Comparison of ENCODE assay signal across 9 mouse cellular contexts in the genomic region with DNA sequence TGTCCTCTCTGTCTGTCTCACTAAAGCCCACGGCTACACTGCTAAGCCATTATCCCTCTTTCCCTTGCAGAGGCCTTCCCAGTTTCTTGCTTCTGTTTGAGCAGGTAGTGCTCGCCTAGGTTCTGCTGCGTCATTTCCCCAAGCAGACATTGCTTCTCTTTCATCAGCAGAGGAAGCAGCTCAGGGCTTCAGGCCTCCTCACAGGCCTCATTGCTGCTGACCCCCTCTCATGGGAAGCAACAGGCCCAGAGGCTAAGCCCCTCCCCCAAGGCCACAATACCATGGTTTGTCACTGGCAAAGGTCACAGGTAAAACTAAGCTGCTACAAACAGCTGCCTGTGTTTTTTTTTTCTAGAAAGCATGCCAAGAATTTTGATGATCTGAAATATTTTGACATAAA. TPM values are rescaled to one million over a fixed set of nuclear protein-coding genes. Genes with fewer than 3 reads are reported as not detected.
DNase-seq lines count a peak whose midpoint lies in the region; ATAC-seq and TF ChIP-seq lines count a peak whose summit lies in the region.
"Had no signal": no experiment of that assay in that cellular context is flagged by ENCODE, and none has a peak within 500 bp of the region (broad histone marks: within the 10 kb centered on the region; RNA-seq: fewer than 3 reads in every experiment).

No protein-coding gene starts in this region.

- H3K36me3 ChIP-seq in kidney, adult 2 months (ENCODE audit: control insufficient read depth, insufficient read depth, low read length) = no peaks in the 10 kb centered on the region
- no peaks in the 10 kb centered on the region for H3K36me3 ChIP-seq in embryonic facial prominence, embryonic 11.5 days (replicated peaks; ENCODE audit: control insufficient read depth, insufficient read depth, low read depth, low read length)

- H3K9ac ChIP-seq in embryonic facial prominence, embryonic 11.5 days (replicated peaks; ENCODE audit: low read length) = no peak overlapping the region

- peaks cover 6% of the 10 kb centered on the region for H3K4me1 ChIP-seq in kidney, adult 2 months (ENCODE audit: control insufficient read depth, insufficient read depth, low read length)
- peaks cover 2% of the 10 kb centered on the region; the same call in 1 of the 2 replicates for H3K4me1 ChIP-seq in embryonic facial prominence, embryonic 11.5 days (ENCODE audit: control insufficient read depth, insufficient read depth, low read length)

- no peaks in the 10 kb centered on the region for H3K9me3 ChIP-seq in embryonic facial prominence, embryonic 11.5 days (replicated peaks; ENCODE audit: control insufficient read depth, low read length)

- no peaks in the 10 kb centered on the region for H3K27me3 ChIP-seq in kidney, adult 2 months (replicated peaks; ENCODE audit: control insufficient read depth, insufficient read depth, low read length)
- H3K27me3 ChIP-seq in embryonic facial prominence, embryonic 11.5 days (ENCODE audit: control insufficient read depth, insufficient read depth, low read length) = no peaks in the 10 kb centered on the region

- TF ChIP-seq POLR2A in kidney, adult 2 months (IDR thresholded peaks at IDR 0.05; ENCODE audit: low read depth, low read length) = no peak

- no peak for ATAC-seq in embryonic facial prominence, embryonic 11.5 days (replicated peaks; ENCODE audit: insufficient number of reproducible peaks, low FRiP score, low TSS enrichment, low read depth)

- peak overlapping the region; percentile 86 for H3K27ac ChIP-seq in kidney, adult 2 months (ENCODE audit: insufficient read depth, low read depth, low read length)
- no peak overlapping the region for H3K27ac ChIP-seq in embryonic facial prominence, embryonic 11.5 days (replicated peaks; ENCODE audit: low read depth, low read length)
- H3K27ac ChIP-seq: left cerebral cortex, adult 2 months had no signal

- 42% methylated on average over 3 of the region's 3 CpGs for WGBS in kidney, adult 2 months
- 27% methylated on average over 3 of the region's 3 CpGs for WGBS in embryonic facial prominence, embryonic 11.5 days

- peak; percentile 37 for DNase-seq in kidney, adult 2 months
- no peak for DNase-seq in kidney, adult 11 months
- peak; percentile 47 for DNase-seq in embryonic facial prominence, embryonic 11.5 days (ENCODE audit: low spot score)
- DNase-seq in kidney, postnatal 4 days = peak; percentile 36 to 57
- DNase-seq in retina, postnatal 1 day = peak; percentile 14
- no peak for DNase-seq in ovary, postnatal 36 days (ENCODE audit: low spot score)
- DNase-seq in frontal cortex, postnatal 25 days (ENCODE audit: low spot score in 2 of 2) = no peak
- DNase-seq in B cell, adult 2 months = no peak

- H3K4me3 ChIP-seq in kidney, adult 2 months (ENCODE audit: insufficient read depth, low read depth, low read length) = no peak overlapping the region
- H3K4me3 ChIP-seq in embryonic facial prominence, embryonic 11.5 days (ENCODE audit: low read depth, low read length) = no peak overlapping the region
- H3K4me3 ChIP-seq: left cerebral cortex, adult 2 months had no signal

- H3K4me2 ChIP-seq in embryonic facial prominence, embryonic 11.5 days (ENCODE audit: low read depth, low read length) = no peak overlapping the region

- no peak for TF ChIP-seq CTCF in kidney, adult 2 months (conservative IDR thresholded peaks at IDR 0.05; ENCODE audit: insufficient read depth, insufficient read length, low read depth, low read length)

RNA-seq across cellular contexts. Expression of a gene that starts 4.8 kb away (rescaled TPM):
- 4.9 TPM in 2 replicates for polyA plus RNA-seq in kidney, adult 2 months (2012; rRNA removed)
- 1.2 and 1.3 TPM in 2 replicates for polyA plus RNA-seq in embryonic facial prominence, embryonic 11.5 days (2014; fragmentation: Nextera tagmentation; extraction: Ambion mirVana)

RNA-seq across cellular contexts. Expression of a gene that starts 17.5 kb away (rescaled TPM):
- 0.59 and 0.81 TPM in 2 replicates for polyA plus RNA-seq in kidney, adult 2 months (2012; rRNA removed)
- 0.74 and 1.2 TPM in 2 replicates for polyA plus RNA-seq in embryonic facial prominence, embryonic 11.5 days (2014; fragmentation: Nextera tagmentation; extraction: Ambion mirVana)

RNA-seq across cellular contexts. Expression of a gene that starts 22.9 kb away (rescaled TPM):
- polyA plus RNA-seq in kidney, adult 2 months (2012; rRNA removed) = 725 and 868 TPM in 2 replicates
- polyA plus RNA-seq in embryonic facial prominence, embryonic 11.5 days (2014; fragmentation: Nextera tagmentation; extraction: Ambion mirVana) = 9.7 and 11.8 TPM in 2 replicates

RNA-seq across cellular contexts. Expression of a gene that starts 24.7 kb away (rescaled TPM):
- polyA plus RNA-seq in kidney, adult 2 months (2012; rRNA removed) = 28.3 and 28.6 TPM in 2 replicates
- polyA plus RNA-seq in embryonic facial prominence, embryonic 11.5 days (2014; fragmentation: Nextera tagmentation; extraction: Ambion mirVana) = 140 and 146 TPM in 2 replicates

RNA-seq across cellular contexts. Expression of a gene that starts 25.3 kb away (rescaled TPM):
- polyA plus RNA-seq in kidney, adult 2 months (2012; rRNA removed) = 0.99 and 1.3 TPM in 2 replicates
- polyA plus RNA-seq in embryonic facial prominence, embryonic 11.5 days (2014; fragmentation: Nextera tagmentation; extraction: Ambion mirVana) = 0.96 and 1.1 TPM in 2 replicates

Comparison
In these comparisons a context has a peak if more than half of its experiments do, and no peak if none do; other contexts are left out.
1. DNase-seq: peak in kidney, adult 2 months (single experiment), embryonic facial prominence, embryonic 11.5 days (single experiment), kidney, postnatal 4 days (2 of 2) and retina, postnatal 1 day (single experiment); none in kidney, adult 11 months (single experiment), ovary, postnatal 36 days (single experiment), frontal cortex, postnatal 25 days (0 of 2) and B cell, adult 2 months (0 of 2).
2. RNA of a gene that starts 22.9 kb away (polyA plus RNA-seq): 725 to 868 TPM in kidney, adult 2 months; 9.7 to 11.8 TPM in embryonic facial prominence, embryonic 11.5 days; every median in the first group is over 10 times any median in the second.